Mouse (Mus musculus) gastrocnemius, postnatal 14 days (tissue): ENCODE measurements around the gene Slx4ip. TPM values are rescaled to one million over a fixed set of nuclear protein-coding genes. Genes with fewer than 3 reads are reported as not detected.
"Not testable (repeated sequence)": the region's sequence is repeated elsewhere in the genome, so short reads cannot be mapped to it uniquely, and the experiment has no call there.

ENCODE experiments used
- DNase-seq: peaks from one replicate; pipeline ENCODE4 v3.0.0; 2021; ENCODE audit warnings: mixed read lengths
- intact Hi-C: fragments of 180-260 bp; cut with DNase I; formaldehyde crosslinking; loops from one replicate; pipeline ENCODE4 v1.15.1; 2025; ENCODE audit warnings: low total_unique reads
- long read RNA-seq, 2 experiments: library from polyadenylated mRNA; stranded (forward); transcript quantifications; one replicate each; pipeline ENCODE4 v2.0.0; 2021
- total RNA-seq, 2 experiments: library from RNA; stranded (reverse); gene quantifications; 2 replicates each; pipeline ENCODE4 v1.2.3; 2021

The Slx4ip gene
- total RNA-seq = 1 to 10 TPM; 2.4 to 2.7 TPM
- long read RNA-seq, experiment 1, partial matches to known transcripts = 1 of 1 reads
- long read RNA-seq, experiment 1, other reads (novel, unspliced or antisense) = 0 of 1 reads
- long read RNA-seq, experiment 2 = 0 reads

GRCm38 (mm10) chr2:136891068-136891950 lies at the start of gene Slx4ip, which contains the start of the genes AL731706.1 and Mkks:
Slx4ip (plus strand) TSS chr2:136891218.
AL731706.1 (minus strand) TSS chr2:136891389.
Mkks (minus strand) TSS chr2:136891389.
- intact Hi-C loops = no loop called here
- DNase-seq = peak; percentile 98

GRCm38 (mm10) chr2:136850366-136850765 lies 40.7 kb upstream of the Slx4ip start:
- DNase-seq = no peak
- intact Hi-C loops = no loop called here

DNA sequence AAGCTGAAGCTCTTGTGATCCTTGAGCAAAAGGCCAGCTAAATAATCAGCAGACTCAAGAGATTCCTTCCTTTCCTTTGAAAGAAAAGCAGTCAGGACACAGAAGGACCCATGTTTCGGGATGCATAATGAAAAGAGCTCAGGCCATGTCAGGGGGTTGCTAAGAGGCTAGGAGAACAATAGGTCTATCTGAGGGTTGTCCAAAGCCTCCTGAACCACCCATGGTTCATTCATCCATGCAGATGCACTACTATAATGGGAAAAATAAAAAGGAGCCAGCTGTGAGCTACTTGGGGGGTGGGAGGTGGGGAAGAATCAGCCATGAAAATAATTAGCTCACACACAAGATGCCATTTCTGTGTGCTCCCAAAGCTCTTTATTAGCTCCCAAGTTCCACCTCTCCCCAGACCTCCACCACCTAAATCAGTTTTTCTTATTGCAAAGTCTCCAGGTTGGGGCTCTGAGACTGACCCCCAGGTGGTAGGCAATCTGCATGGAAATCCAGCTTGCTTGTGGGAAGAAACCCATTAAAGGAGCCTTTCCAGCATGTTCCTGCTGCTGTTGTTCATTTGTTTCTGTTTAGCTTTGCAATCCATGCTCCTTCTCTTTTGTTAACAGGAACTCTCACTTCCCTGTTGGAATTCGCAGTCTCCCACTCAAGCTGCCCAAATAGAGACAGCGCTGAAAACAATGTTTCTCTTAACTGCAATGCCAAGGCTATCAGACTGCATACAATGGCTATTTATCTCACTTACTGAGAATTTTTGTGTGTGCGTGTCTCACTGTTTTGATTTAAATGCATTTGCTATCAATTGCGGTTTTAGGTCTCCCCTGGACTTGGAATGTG lies 36.3 kb upstream of the Slx4ip start:
- no peak for DNase-seq
- intact Hi-C loops = no loop called here

DNA sequence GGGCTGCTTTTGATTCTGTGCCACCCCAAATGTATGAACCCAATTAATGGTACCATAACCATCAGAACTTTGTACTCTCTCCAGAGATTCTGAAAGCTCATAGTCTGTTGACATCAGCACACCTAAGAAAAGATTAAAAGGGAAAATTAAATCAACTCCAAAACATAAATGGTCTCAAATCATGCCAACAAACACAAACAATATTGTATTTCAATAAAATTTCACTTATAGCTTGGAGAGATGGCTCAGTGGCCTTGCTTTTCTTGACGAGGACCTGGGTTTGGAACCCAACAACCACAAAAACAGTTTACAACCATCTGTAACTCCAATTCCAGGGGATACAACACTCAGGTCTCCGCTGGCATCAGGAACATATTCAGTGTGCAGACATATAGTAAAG lies 5.4 kb upstream of the Slx4ip start, which contains the start of gene AL731706.2:
Gene AL731706.2, minus strand, starts transcription at position 101 of the 400 bp plus-strand sequence.
- intact Hi-C loops = loop anchor here (10.0 kb wide), 1 partner anchor 401 kb away; no protein-coding TSS in a partner anchor
- DNase-seq = no peak

DNA sequence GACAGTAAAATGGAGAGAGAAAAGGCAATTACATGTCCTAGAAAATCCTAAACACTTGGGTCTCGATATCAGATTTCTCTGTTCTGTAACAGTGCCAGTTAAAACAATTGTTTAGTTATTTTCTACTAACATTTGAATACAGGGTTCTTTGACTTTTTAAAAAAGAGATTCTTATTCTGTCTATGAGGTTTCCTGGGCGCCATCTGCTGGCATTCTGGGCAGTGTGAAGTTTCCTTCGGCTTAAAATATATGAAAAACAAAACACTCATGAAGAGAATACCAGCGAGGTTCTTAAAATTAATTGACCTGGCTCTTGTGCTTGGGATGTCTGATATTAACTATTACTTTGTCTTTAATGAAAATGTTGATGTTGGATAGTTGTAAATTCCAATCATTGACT lies 4.2 kb upstream of the Slx4ip start:
- intact Hi-C loops = loop anchor here (10.0 kb wide), 1 partner anchor 402 kb away; no protein-coding TSS in a partner anchor
- DNase-seq = peak; percentile 29

DNA sequence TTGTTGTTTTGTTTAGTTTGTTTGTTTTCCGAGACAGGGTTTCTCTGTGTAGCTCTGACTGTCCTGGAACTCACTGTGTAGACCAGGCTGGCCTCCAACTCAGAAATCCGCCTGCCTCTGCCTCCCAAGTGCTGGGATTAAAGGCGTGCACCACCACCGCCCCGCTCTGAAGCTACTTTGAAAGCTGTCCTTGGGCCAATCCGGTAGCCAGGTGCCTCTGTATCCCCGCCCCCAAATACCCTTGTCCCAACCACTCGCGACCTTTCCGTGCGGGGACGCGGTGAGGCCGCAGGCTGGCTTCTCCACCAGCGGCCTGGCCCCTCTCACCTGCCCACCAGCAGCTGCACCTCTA lies 326 bp upstream of the Slx4ip start:
- DNase-seq, intact Hi-C loops: not testable (repeated sequence)

- intact Hi-C loops = no loop called here
- peak; percentile 93 for DNase-seq
Observed at GRCm38 (mm10) chr2:136891951-136892371, 943 bp downstream of the Slx4ip start.

DNA sequence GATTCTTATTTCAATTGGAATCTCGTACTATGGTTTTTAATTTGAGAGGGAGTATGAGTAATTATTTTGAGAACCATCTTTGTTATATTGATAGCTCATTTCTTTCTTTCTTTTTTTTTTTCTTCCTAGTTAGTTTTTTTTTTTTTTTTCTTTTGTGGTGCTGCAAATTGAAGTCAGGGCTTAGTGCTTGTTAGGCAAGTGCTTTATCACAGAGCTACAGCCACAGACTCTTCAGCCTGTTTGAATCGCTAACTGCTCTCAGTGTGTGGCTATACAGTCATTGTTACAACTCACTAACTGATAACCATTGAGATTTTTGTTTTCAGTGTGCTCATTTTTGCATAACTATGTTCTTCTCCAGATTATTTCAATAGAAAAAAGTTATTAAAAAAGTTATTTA lies 3.5 kb downstream of the Slx4ip start:
- intact Hi-C loops = no loop called here
- no peak for DNase-seq

- intact Hi-C loops = no loop called here
- no peak for DNase-seq
Observed at GRCm38 (mm10) chr2:136896131-136896530, 5.1 kb downstream of the Slx4ip start.

- intact Hi-C loops = no loop called here
- DNase-seq = no peak
Observed at GRCm38 (mm10) chr2:136908596-136908995, 17.6 kb downstream of the Slx4ip start.

GRCm38 (mm10) chr2:136909298-136909697 lies 18.3 kb downstream of the Slx4ip start:
- no peak for DNase-seq
- intact Hi-C loops = no loop called here

DNA sequence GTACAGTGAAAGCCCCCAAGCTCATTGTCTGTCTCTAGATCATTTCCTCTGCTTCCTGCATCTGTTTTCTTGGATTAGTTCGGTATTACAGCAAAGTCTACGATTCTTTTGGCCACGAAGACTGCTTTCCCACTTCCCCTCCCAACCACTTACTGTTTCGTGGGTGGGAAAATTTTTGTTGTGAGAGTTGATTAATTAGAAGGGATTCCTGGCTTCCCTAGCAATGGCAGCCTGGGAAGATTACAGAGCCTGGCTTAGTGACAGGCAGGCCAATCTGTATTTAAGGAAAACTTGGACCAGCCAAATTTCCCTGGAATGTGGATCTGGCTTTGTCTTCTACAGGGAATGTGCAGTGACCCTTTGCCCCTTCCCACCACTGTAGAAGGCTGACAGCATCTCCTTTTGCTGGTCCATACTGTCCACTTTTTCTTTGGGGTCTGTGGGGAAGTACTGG lies 21.0 kb downstream of the Slx4ip start:
- no peak for DNase-seq
- intact Hi-C loops = loop anchor here (10.0 kb wide), 2 partner anchors 183 to 823 kb away; no protein-coding TSS in a partner anchor

- intact Hi-C loops = loop anchor here (10.0 kb wide), 2 partner anchors 182 to 822 kb away; no protein-coding TSS in a partner anchor
- DNase-seq = no peak
Observed at GRCm38 (mm10) chr2:136913021-136913420, 22.0 kb downstream of the Slx4ip start.

- intact Hi-C loops = loop anchor here (10.0 kb wide), 2 partner anchors 180 to 820 kb away; no protein-coding TSS in a partner anchor
- no peak for DNase-seq
Observed at GRCm38 (mm10) chr2:136914334-136914902, 23.4 kb downstream of the Slx4ip start.

DNA sequence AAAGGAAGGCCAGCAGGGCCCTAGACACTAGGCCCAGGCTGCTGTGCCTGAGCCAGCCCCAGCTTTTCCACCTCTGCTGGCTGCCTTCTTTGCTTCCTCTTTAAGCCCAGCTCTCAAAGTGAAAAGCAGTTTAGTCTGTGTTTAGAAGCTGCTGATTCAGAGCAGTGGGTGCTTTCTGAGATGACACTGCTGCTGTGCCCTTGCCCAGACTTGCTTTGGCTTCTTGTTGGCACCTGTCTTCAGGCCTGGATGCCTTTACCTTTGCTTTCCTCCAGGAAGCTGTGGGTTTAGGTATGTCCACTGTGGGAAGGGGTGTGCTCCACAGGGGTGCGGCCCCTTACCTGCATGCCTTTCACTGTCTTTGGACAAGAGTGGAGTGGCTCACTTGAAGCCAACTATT lies 28.4 kb downstream of the Slx4ip start:
- DNase-seq = no peak
- intact Hi-C loops = loop anchor here (5.0 to 10.0 kb wide), 3 partner anchors 175 to 1023 kb away; no protein-coding TSS in a partner anchor

- intact Hi-C loops = no loop called here
- DNase-seq = no peak
Observed at GRCm38 (mm10) chr2:136920257-136920993, 29.4 kb downstream of the Slx4ip start.

DNA sequence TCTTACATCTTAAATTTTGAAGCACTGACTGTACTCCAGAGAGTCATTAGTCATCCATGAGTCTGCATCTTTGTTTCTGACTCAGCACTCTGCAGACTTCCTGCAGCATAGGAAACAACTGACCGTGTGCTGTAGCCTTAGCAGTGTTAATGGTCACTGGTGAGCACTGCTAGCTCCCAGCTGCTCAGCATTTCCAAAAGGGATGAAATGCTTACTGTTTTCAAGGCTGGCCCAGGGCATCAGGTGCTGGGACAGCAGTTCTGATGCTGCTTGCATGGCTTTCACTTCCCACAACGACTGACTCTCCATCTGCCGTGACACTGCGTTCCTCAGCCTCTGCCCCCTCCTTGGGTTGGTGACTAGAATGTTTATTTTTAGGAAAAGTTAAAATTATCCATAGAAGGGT lies 30.0 kb downstream of the Slx4ip start:
- DNase-seq = no peak
- intact Hi-C loops = no loop called here
